Mouse (Mus musculus): ENCODE results near the gene 1500009C09Rik.
"Not testable (repeated sequence)": the region's sequence is repeated elsewhere in the genome, so short reads cannot be mapped to it uniquely, and the experiment has no call there.

Gene 1500009C09Rik

DNA sequence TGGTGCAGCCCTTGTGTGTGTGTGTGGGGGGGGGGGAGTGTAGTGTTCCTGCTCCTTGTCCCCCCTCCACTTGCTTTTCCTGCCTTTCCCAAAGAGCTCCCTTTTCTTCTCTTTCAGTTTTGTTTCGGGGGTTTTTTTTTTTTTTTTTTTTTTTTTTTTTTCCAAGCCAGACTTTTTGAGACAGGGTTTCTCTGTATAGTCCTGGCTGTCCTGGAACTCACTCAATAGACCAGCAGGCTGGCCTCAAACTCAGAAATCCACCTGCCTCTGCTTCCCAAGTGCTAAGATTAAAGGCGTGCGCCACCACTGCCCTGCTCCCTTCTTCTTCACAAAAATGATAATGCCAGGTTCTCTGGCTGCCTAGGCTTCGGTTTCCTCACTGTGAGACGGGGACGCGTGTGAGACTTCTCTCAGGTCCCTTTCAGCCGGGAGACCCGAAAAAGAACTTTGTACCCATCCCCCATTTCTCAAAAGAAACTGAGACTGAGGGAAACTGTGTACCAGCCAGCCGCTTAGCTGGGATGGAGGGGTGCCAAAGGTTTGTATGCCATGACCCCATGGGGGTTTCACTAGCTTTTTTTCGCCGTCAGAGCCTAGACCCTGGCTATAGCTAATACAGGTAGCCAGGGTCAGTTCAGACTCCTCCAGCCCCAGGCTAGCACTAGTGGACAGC, 32.1 kb upstream of the 1500009C09Rik start:
- no peak for DNase-seq

DNA sequence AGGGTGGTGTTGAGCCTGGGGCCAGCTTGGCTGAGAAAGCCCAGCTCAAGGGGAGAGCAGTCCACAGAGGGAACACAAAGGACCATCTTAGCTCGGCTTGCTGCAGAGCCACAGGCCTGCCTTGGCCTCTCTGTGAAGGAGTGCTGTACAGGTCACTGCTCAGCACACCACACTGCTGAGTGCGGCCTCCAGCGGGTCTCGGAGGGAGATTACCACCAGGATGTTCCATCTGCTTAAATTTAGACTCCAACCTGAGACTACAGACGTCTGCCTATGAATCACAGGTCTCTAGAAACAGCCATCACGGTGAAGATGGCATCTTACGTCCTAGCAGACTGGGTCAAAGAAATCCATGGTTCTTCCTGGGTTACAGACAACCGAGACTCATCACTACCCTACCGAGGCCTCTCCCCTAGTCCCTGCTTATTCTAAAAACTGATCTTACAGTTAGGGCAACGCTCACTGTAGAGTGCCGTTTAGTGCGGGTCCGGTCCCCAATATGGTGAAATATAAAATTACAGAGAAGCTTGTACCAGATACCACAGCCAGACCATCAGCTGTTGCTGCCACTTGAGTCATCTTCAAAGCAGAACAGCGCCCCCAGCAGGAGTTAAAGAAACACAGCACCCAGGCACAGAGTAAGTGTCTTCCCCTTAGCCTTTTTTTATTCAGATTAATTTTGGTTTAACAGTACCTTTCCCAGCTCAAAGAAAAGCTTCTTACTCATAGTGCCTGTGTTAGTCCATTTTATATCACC, 30.9 kb upstream of the 1500009C09Rik start:
- DNase-seq = no peak

DNA sequence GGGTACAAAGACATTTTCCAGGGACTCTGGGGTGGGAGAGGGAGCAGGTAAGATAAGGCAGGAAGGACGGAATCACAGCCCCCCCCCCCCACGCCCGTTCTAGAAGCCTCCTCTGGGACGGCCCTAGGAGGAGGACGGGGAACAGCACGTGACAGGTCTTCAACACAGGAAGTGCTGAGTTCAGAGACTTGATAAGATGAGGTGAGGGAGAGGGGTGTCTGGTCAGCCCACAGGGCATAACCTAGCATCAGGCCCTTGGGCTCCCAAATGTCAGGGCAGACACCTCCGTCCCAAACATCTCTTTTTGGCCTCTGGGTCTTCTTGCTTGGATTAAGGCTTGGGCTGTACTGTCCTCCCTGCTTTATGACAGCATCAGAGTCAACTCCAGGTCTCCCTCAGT, 28.9 kb upstream of the 1500009C09Rik start:
- DNase-seq = no peak

DNA sequence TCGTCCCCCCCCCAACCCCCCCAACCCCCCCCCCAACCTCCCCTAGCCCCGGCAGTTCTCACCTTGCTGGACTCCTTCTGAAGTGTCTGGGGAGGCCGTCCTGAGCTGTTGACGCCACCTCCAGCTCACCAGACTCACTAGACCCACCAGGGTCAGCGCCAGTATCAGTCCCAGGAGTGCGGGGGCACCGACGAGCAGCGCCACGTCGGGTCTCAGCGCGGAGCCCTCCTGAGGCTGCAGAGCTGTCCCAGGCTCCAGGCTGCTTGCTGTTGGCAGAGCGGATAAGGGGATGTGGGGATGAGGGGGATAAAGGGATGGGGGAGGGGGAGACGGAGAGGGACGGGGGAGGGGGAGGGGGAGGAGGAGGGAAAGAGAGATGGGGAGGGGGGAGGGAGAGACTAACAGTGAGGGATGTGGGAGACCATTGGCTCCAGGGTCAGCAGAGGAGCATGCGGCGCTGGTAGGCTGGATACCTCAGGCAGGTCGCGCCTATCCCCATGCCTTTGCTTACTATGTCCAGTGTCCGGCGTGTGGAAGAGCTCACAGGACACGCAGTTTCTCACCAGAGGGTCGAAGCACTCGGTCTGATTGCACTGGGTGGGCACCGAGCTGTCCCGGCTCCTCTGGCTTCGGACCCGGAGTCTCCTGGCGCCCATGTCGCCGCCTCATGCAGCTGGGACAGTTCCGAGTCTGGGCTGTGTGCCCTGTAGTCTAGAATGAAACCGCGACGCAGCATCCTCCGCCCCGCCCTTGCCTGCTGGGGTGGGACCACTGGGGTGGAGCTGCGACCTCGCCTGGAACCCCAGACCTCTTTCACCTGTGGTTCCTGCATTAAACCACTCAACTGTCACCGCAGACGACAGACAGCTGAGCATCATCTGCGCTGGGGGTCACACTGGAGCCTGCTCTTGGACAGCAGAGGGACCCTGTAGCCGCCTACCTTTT, 28.3 kb upstream of the 1500009C09Rik start, which contains the start of gene Tnfrsf13c:
Gene Tnfrsf13c (minus strand): TSS at position 713 of the 945 bp plus-strand sequence.
- no peak for DNase-seq

DNA sequence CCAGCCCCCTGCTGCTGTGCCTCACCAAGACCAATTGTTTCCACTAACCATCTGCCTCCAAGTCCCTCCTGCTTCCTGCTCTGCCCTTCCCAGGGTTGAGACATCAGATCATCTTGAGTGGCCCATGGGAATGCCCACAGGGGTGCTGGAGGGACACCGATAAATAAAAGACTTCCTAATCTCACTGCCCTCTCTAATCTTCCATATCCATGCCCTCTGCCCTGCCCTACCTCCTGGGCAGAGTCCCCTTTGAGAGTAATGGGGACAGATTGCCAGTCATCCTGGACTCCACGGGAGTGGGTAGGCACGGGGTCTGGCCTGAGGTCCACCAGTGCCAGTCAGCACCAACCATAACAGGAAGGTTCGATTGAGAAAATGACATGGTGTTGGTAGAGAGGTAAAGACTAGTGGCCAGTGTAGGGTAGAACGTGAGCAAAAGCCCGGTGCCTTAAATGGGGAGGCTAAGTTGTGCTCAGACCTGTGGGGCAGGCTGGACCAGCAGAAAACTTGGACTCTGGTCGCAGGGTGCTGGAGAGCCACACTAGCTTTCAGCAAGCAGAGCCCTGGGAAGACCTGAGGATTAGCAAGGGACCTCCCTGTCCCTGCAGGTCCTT, 27.5 kb upstream of the 1500009C09Rik start:
- DNase-seq = no peak

DNA sequence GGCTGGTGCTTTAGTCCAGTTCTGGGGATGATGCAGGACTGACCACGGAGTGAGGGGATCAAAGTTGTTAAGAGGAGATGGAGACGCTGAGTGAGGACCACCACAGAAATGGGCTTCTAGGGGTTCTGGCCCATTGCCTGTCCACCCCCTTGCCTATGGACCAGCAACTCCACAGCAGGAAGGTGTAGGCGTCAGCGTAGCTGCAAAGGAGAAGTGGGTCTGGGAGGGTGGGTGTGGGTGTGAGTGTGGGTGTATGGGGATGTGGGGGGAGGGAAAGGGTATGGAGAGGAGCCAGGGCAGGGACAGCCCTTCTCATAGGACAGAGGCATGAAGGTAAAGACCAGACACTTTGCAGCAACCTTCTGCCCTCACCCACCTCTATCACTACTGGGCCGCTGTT, 26.4 kb upstream of the 1500009C09Rik start:
- no peak for DNase-seq

DNA sequence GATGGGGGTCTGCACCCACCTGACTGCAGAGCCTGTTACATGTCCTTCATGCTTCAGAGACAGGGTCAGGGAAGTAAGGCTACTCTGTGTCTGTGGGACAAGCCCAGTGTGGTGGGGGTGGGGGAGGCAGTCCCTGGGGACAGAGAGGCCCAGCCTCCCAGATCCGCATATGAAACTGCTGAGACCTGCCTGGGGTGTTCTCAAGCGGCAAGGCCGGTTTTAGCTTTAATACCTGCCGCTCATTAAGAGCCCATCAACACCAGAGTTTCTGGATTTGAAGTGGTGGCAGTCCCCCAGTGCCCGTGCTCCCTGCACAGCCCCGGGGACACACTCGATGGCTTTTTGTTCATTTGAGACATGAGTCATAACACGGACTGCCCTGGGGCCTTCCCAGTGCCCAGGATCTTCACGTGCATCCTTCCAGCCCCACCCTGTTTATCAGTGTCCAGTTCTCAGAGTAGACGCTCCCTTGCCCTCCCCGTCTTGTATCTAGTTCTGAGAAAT, 22.6 kb upstream of the 1500009C09Rik start:
- no peak for DNase-seq

DNA sequence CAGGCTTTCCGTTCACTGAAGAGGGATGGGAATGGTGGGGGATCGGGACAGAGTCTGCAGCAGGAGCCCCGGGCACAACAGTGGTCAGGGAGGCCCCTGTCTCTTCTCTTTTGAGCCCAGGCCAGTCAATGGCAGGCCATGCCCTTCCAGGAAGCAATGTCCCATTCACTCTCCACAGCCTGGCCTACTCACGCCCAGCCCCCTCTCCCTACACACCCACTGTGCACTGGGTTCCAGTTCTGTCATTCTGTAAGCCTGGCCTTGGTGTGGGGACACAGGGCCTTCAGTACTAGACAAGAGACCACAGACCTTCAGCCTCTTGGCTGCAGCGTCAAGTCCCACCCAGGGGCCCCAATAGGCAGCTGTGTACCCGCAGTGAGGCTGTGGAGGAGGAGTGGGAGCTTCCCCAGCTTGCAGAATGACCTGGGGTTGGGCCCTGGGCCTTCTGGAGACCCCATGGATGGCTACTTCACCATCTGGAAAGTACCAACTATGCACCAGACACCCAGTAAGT, 22.0 kb upstream of the 1500009C09Rik start:
- DNase-seq = no peak

DNA sequence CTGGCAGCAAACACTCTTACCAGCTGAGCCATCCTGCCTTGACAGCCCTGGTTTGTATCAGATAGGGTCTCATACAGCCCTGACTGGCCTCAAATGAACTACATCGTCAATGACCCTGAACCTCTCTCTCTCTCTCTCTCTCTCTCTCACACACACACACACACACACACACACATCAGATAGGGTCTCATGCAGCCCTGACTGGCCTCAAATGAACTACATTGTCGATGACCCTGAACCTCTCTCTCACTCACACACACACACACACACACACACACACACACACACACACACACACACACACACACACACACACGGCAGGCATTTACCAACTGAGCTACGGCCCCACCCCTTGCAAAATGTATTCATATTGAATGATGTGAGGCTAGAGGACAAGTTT, 21.1 kb upstream of the 1500009C09Rik start:
- DNase-seq = no peak

DNA sequence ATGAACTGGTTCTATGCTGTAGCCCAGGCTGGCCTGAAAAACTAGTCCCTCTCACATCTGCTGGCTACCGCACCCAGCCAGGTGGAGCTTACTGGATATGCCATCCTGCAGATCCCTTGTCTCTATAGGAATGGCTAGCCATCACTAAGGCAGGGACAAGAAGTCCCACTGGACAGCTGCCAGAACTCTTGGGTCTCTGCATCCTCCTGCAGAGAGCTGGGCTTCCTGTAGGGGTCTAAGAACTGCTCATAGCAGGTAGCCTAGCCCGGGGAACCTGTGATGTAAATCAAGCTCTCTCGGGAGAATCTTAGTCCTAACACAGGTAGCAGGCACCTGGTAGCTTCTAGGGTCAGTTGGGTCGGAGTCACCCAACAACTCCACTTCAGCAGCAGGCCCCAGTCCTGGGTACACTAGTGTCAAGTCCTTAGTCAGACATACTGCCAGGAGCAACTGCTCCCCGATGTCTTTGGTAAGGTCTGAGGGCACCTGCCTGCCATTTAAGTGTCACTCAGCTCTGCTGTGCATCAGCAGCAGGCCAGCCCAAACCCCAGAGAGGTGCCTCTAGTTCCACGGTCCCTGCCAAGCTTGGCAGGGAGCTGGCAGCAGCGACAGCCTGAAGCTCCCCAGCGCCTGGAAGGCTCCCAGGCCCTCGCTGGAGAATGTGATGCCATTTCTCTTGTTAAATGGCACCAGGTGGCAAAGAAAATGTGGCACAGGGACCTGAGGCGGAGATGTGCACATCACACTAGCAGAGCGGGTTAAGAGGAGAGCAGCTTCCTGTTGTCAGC, 20.4 kb upstream of the 1500009C09Rik start:
- DNase-seq = peak; percentile 76

DNA sequence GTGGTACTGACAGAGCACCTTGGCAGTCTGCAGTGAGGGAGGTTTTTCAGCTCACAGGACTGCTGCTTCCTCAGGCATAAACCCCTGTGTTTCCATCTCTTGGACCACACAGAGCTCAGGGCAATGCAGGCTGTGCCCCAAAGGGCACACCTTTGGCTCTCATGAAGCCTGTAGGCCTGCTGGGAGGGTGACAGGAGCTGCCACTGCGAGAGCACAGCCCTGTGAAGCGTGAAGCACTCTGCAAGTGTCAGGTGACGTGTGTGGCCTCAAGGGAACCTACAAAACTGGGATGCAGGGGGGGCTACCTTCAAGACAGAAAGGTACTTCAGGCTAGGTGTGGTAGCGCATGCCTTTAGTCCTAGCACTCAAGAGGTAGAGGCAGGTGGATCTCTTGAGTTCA, 19.5 kb upstream of the 1500009C09Rik start:
- DNase-seq = no peak

DNA sequence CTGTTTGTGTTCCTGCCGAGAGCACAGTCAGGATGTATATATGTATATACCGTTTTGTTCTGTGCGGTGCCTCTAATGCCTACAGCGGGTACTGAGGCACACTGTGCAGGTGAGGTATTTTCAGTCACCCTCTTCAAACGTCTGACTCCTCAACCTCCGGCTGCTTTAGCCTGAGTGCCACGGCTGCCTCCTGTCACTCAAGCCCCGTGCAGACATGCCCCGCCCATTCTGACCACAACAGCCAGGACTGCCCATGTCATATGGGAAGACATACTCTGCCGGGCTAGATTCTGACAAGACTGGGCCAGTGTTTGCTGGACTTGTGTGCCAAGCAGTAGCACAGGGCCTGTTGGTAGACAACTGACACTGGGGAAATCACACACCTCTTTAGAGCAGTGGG, 16.5 kb upstream of the 1500009C09Rik start:
- DNase-seq = no peak

DNA sequence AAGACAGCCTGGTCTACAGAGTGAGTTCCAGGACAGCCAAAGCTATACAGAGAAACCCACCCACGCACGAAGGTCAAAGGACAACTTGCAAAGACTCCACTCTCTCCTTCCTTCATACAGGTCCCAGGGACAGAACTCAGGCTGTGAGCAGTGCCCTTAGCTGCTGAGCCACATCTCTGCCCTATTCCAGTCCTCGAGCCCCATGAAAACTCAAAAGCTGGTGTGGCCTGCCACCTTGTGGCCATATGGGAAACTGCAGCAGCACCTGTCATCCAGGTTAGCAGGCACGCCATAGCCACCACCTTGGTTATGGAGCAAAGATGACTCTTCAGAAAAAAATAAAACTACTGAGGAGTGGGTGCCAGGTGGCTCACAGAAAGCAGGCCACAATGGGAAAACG, 15.6 kb upstream of the 1500009C09Rik start:
- DNase-seq = peak; percentile 66

DNA sequence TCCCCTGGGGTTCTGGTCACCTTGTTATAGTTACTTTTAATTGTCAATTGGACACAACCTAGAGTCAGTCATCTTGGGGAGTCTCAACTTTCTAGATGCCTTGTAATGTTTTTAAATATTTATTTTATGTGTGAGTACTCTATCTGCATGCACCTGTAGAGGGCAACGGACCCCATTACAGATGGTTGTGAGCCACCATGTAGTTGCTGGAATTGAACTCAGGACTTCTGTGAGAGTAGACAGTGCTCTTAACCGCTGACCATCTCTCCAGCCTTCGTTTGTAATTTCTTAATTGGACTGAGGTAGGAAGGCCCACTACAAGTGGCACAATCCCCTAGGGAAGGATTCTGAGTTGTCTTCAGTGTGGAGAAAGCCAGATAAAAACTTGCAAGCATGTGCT, 8.9 kb upstream of the 1500009C09Rik start:
- DNase-seq = no peak

DNA sequence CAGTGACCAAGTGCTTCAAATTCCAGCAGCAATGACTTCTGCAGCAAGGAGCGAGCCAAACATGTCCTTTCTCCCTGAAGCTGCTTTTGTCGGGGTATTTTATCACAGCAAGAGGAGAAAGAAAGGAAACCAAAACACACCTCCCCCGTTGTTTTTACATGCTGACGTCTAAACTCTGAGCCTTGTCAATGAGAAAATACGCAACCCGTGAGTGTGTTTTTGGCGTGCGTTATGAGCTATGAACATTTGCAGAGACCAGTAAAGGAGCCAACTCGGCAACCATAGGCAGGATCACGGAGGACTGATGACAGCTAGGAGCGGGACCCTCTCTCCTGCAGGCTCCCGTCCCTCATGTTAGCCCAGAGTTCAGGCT, 8.5 kb upstream of the 1500009C09Rik start:
- no peak for DNase-seq

DNA sequence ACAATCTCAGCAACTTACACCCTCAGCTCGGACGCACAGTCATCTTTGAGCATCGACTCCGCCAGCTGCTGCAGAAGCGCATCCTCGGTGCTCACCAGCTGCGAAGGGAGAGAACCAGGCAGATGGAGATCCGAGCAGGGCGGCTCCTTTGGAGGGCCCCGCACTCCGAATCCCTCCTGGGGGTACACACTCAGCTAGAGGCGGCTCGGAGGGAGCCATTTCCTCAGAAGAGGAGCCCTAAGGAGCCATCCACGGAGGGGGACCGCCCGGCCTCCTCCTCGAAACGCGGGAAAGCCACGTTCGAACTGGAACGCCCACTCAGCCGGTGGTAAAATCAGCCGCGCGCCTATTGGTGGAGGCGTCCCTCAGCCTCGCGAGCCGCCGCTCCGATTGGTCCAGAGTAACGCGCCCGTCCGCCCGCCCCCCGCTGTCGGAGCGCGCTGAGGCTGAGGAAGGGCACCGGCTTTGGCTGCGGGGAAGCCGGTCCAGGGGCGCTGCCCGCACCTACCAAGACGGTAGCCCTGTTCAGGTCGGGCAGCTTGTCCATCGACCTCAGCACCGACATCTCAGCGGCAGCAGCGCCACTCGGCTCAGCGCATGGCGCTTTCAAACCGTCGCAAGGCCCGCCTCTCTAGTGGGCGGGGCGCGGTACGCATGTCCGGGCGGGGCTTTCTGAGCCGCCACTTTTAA, 7.9 kb upstream of the 1500009C09Rik start, which contains the start of gene Cenpm:
Gene Cenpm (minus strand): TSS at position 634 of the 690 bp plus-strand sequence.
- DNase-seq = peak; percentile 87

DNA sequence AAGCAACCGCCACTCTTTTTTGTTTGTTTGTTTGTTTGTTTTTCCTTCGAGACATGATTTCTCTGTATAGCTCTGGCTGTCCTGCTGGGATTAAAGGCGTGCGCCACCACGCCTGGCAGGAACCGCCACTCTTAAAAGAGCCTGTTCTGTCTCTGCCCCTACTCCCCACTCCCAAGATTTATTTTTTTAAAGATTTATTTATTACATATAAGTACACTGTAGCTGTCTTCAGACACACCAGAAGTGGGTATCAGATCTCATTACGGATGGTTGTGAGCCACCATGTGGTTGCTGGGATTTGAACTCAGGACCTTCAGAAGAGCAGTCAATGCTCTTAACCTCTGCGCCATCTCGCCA, 7.4 kb upstream of the 1500009C09Rik start:
- not testable (repeated sequence) for DNase-seq

DNA sequence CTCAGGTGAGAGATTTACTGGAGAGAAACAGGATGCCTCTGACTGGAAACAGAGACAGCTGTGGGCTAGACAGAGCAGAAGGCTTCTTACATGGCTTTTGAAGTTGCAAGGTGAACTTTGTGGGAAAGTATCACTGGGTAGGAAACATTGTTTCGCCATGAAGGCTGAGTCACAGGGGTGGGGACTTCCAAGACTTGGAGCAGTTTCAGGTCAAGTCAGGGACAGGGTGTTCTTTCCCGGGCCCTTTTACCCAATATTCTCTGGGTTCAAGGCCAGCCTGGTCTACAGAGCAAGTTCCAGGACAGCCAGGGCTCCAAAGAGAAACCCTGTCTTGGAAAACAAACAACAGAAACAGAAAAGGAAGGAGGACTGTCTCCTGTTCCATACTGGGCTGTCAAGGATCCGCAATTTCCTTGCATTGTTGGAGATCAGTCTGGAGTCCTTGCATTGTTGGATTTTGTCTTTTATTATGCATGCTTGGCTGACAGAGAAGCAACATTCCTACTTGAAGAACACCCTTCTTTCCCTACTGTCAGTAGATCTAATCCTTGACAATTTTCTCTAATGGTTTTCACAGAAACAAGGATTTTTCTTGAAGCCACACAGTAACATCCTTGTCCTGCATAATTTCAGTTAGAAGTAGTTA, 4.9 kb upstream of the 1500009C09Rik start:
- DNase-seq = no peak

DNA sequence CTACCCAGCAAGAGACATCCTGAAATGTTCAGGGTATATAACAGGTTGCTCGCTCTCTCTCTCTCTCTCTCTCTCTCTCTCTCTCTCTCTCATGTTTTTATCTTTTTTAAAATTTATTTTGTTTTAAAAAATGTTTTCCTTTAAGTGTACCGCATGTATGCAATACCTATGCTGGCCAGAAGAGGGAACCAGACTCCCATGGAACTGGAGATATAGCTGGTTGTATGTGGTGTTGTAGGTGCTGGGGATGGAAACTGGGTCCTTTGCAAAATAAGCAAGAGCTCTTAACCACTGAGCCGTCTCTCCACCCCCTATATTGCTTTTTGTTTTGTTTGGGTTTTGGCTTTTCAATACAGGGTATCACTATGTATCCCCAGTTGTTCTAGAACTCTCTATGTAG, 618 bp upstream of the 1500009C09Rik start:
- no peak for DNase-seq

DNA sequence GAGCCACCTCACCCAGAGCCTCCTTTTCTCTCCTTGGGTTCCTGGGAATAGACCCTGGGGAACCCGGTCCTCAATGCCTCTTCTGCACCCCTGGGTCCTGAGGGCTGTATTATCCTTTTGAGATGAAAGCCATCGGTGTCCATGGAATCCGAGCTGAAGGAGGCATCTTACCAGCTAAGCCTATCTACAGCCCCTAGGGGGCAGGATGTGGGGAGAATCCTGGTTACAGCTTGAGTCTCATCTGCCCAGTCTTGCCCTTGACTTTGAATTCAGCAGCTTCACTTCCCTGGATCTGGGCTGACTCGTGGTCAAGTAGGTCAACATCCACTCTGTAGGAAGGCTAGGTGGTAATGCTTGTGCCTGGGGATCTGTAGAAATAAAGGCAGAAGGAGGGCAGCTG, 3.1 kb downstream of the 1500009C09Rik start:
- DNase-seq = no peak

Data from layer of hippocampus, adult 9-11 months (tissue).